Mouse (Mus musculus): ENCODE data around the gene 4933417A18Rik.

DNA sequence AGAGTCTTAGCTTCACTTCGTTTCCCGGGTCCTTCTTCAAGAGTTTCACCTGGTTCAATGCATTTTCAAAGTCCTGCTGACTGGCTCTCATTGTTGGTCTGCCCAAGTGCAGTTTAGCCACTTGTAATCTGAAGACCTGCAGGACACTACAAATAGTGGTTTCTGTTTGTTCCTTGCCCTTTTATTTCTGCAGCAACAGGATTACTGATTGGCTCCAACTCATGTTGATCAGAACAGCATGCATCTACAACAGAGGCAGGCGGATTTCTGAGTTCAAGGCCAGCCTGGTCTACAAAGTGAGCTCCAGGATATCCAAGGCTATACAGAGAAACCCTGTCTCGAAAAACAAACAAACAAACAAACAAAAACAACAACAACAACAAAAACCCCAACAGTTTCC, 68.9 kb downstream of the 4933417A18Rik start:
- no peak for TF ChIP-seq CTCF (IDR thresholded peaks at IDR 0.05; ENCODE audit: low read depth, low read length)
- no peak for TF ChIP-seq POLR2A (IDR thresholded peaks at IDR 0.05; ENCODE audit: extremely low read depth, insufficient read depth, low read length)

All from liver, adult 2 months (tissue).